Mouse (Mus musculus): Measurements from ENCODE around the gene Ifi35. TPM values are rescaled to one million over a fixed set of nuclear protein-coding genes. Genes with fewer than 3 reads are reported as not detected.

The Ifi35 gene
- total and polyA plus RNA-seq, 3 experiments, result 11.5 to 25.5 (median 12.6) TPM

- H3K27ac ChIP-seq, result no peak overlapping the region
- no peaks in the 10 kb centered on the region for H3K27me3 ChIP-seq (ENCODE audit: control insufficient read depth, insufficient read depth, low read length)
- TF ChIP-seq CTCF (IDR thresholded peaks at IDR 0.05) (no peak), EP300 (IDR thresholded peaks at IDR 0.05; ENCODE audit: insufficient read depth, low read depth, low read length) (no peak), POLR2A (IDR thresholded peaks at IDR 0.05; ENCODE audit: insufficient read depth, low read depth, low read length) (no peak)
- H3K4me3 ChIP-seq, result no peak overlapping the region
- H3K36me3 ChIP-seq (ENCODE audit: control insufficient read depth, insufficient read depth, low read length), result no peaks in the 10 kb centered on the region
- no peaks in the 10 kb centered on the region for H3K79me2 ChIP-seq (replicated peaks; ENCODE audit: control insufficient read depth, insufficient read depth, low read length)
- DNase-seq, result no peak
- intact Hi-C loops (cut with DNase I), result no loop called here
- 68% methylated on average over 3 of the region's 3 CpGs for WGBS
- no peaks in the 10 kb centered on the region for H3K4me1 ChIP-seq (ENCODE audit: control insufficient read depth, insufficient read depth, low read length)
- no peak overlapping the region for H3K9ac ChIP-seq (ENCODE audit: low read depth, low read length)
These were observed 35.6 kb downstream of the Ifi35 start for GRCm38 (mm10) chr11:101483804-101484203.

DNA sequence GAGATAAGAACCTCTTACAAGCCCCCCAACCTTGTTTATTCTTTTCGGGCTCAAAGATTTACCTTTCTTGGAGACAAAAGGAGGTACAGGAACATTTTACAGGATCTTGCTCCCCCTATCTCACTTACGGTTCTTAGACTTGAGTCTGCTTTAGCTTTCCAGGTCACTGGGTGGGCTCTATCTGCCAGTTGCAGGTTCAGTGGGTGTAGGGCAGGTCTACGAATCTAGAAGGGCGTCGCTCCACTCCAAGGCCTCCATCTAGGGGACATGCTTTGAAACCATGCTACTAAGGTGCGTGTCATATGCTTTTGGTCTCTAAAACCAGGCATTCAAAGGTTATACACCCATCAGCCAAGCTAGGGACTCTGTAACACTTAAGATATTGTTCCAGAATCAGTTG lies 36.0 kb downstream of the Ifi35 start:
- DNase-seq, result no peak
- intact Hi-C loops (cut with DNase I), result no loop called here
- Histone ChIP-seq H3K4me3 (no peak overlapping the region), H3K79me2 (replicated peaks; ENCODE audit: control insufficient read depth, insufficient read depth, low read length) (no peaks in the 10 kb centered on the region), H3K27me3 (ENCODE audit: control insufficient read depth, insufficient read depth, low read length) (no peaks in the 10 kb centered on the region), H3K27ac (no peak overlapping the region), H3K36me3 (ENCODE audit: control insufficient read depth, insufficient read depth, low read length) (no peaks in the 10 kb centered on the region), H3K9ac (ENCODE audit: low read depth, low read length) (no peak overlapping the region), H3K4me1 (ENCODE audit: control insufficient read depth, insufficient read depth, low read length) (no peaks in the 10 kb centered on the region)
- TF ChIP-seq POLR2A (IDR thresholded peaks at IDR 0.05; ENCODE audit: insufficient read depth, low read depth, low read length) (no peak), CTCF (IDR thresholded peaks at IDR 0.05) (no peak), EP300 (IDR thresholded peaks at IDR 0.05; ENCODE audit: insufficient read depth, low read depth, low read length) (no peak)
- WGBS, result 89% methylated on average over 6 of the region's 6 CpGs

GRCm38 (mm10) chr11:101484814-101485213 lies 36.6 kb downstream of the Ifi35 start:
- Histone ChIP-seq H3K4me3 (no peak overlapping the region), H3K27ac (no peak overlapping the region), H3K36me3 (ENCODE audit: control insufficient read depth, insufficient read depth, low read length) (no peaks in the 10 kb centered on the region), H3K9ac (ENCODE audit: low read depth, low read length) (no peak overlapping the region), H3K4me1 (ENCODE audit: control insufficient read depth, insufficient read depth, low read length) (no peaks in the 10 kb centered on the region), H3K27me3 (ENCODE audit: control insufficient read depth, insufficient read depth, low read length) (no peaks in the 10 kb centered on the region), H3K79me2 (replicated peaks; ENCODE audit: control insufficient read depth, insufficient read depth, low read length) (no peaks in the 10 kb centered on the region)
- intact Hi-C loops (cut with DNase I), result no loop called here
- DNase-seq, result no peak
- TF ChIP-seq CTCF (IDR thresholded peaks at IDR 0.05) (no peak), EP300 (IDR thresholded peaks at IDR 0.05; ENCODE audit: insufficient read depth, low read depth, low read length) (no peak), POLR2A (IDR thresholded peaks at IDR 0.05; ENCODE audit: insufficient read depth, low read depth, low read length) (no peak)
- WGBS, result 71% methylated on average over 7 of the region's 7 CpGs

- H3K36me3 ChIP-seq (ENCODE audit: control insufficient read depth, insufficient read depth, low read length), result no peaks in the 10 kb centered on the region
- no peaks in the 10 kb centered on the region for H3K27me3 ChIP-seq (ENCODE audit: control insufficient read depth, insufficient read depth, low read length)
- H3K79me2 ChIP-seq (replicated peaks; ENCODE audit: control insufficient read depth, insufficient read depth, low read length), result no peaks in the 10 kb centered on the region
- no peaks in the 10 kb centered on the region for H3K4me1 ChIP-seq (ENCODE audit: control insufficient read depth, insufficient read depth, low read length)
- intact Hi-C loops (cut with DNase I), result no loop called here
- H3K4me3 ChIP-seq, result no peak overlapping the region
- TF ChIP-seq POLR2A (IDR thresholded peaks at IDR 0.05; ENCODE audit: insufficient read depth, low read depth, low read length) (no peak), EP300 (IDR thresholded peaks at IDR 0.05; ENCODE audit: insufficient read depth, low read depth, low read length) (no peak), CTCF (IDR thresholded peaks at IDR 0.05) (no peak)
- H3K27ac ChIP-seq, result no peak overlapping the region
- no peak overlapping the region for H3K9ac ChIP-seq (ENCODE audit: low read depth, low read length)
- 27% methylated on average over 6 of the region's 6 CpGs for WGBS
- no peak for DNase-seq
These were observed 37.4 kb downstream of the Ifi35 start for GRCm38 (mm10) chr11:101485509-101486028.

GRCm38 (mm10) chr11:101486126-101486525 lies 37.9 kb downstream of the Ifi35 start:
- H3K4me1 ChIP-seq (ENCODE audit: control insufficient read depth, insufficient read depth, low read length), result no peaks in the 10 kb centered on the region
- no peak overlapping the region for H3K4me3 ChIP-seq
- H3K36me3 ChIP-seq (ENCODE audit: control insufficient read depth, insufficient read depth, low read length), result no peaks in the 10 kb centered on the region
- 57% methylated on average over 6 of the region's 6 CpGs for WGBS
- no peak for DNase-seq
- no peak overlapping the region for H3K27ac ChIP-seq
- no peak overlapping the region for H3K9ac ChIP-seq (ENCODE audit: low read depth, low read length)
- no peaks in the 10 kb centered on the region for H3K27me3 ChIP-seq (ENCODE audit: control insufficient read depth, insufficient read depth, low read length)
- TF ChIP-seq CTCF (IDR thresholded peaks at IDR 0.05), result no peak
- TF ChIP-seq POLR2A (IDR thresholded peaks at IDR 0.05; ENCODE audit: insufficient read depth, low read depth, low read length), result no peak
- no peak for TF ChIP-seq EP300 (IDR thresholded peaks at IDR 0.05; ENCODE audit: insufficient read depth, low read depth, low read length)
- no peaks in the 10 kb centered on the region for H3K79me2 ChIP-seq (replicated peaks; ENCODE audit: control insufficient read depth, insufficient read depth, low read length)
- intact Hi-C loops (cut with DNase I), result no loop called here

- 94% methylated on average over 5 of the region's 5 CpGs for WGBS
- TF ChIP-seq POLR2A (IDR thresholded peaks at IDR 0.05; ENCODE audit: insufficient read depth, low read depth, low read length) (no peak), EP300 (IDR thresholded peaks at IDR 0.05; ENCODE audit: insufficient read depth, low read depth, low read length) (no peak), CTCF (IDR thresholded peaks at IDR 0.05) (no peak)
- no peak overlapping the region for H3K4me3 ChIP-seq
These were observed 58.1 kb downstream of the Ifi35 start for GRCm38 (mm10) chr11:101506269-101506780.

More at GRCm38 (mm10) chr11:101506269-101506780, 58.1 kb downstream of the Ifi35 start:
- no peak overlapping the region for H3K9ac ChIP-seq (ENCODE audit: low read depth, low read length)
- no peak for DNase-seq
- no peaks in the 10 kb centered on the region for H3K36me3 ChIP-seq (ENCODE audit: control insufficient read depth, insufficient read depth, low read length)
- intact Hi-C loops (cut with DNase I), result no loop called here
- H3K27me3 ChIP-seq (ENCODE audit: control insufficient read depth, insufficient read depth, low read length), result no peaks in the 10 kb centered on the region
- H3K79me2 ChIP-seq (replicated peaks; ENCODE audit: control insufficient read depth, insufficient read depth, low read length), result no peaks in the 10 kb centered on the region
- H3K27ac ChIP-seq, result no peak overlapping the region
- H3K4me1 ChIP-seq (ENCODE audit: control insufficient read depth, insufficient read depth, low read length), result no peaks in the 10 kb centered on the region

Measured in heart, adult 2 months (tissue).